Mouse (Mus musculus) limb, embryonic 12.5 days (tissue): ENCODE data around the gene Rdm1. TPM values are rescaled to one million over a fixed set of nuclear protein-coding genes. Genes with fewer than 3 reads are reported as not detected.
"Not testable (repeated sequence)": the region's sequence is repeated elsewhere in the genome, so short reads cannot be mapped to it uniquely, and the experiment has no call there.

ENCODE experiments used
- ATAC-seq: fragments of 200-750 bp; cut with Nextera tagmentation; 2 replicates; pipeline ENCODE4 v1.8.0; 2017; ENCODE audit warnings: low read depth, moderate TSS enrichment; ENCODE audit not compliant: insufficient number of reproducible peaks, insufficient read depth, low FRiP score, low TSS enrichment
- H3K27ac ChIP-seq: fragments of 300-500 bp; sonication (generic); 2 replicates; pipeline ENCODE4 v1.5.1; 2016; ENCODE audit warnings: mild to moderate bottlenecking, moderate library complexity
- H3K27me3 ChIP-seq: fragments of 300-500 bp; sonication (generic); 2 replicates; pipeline ENCODE4 v1.6.1; 2016; ENCODE audit warnings: mild to moderate bottlenecking, moderate library complexity
- H3K36me3 ChIP-seq: fragments of 300-500 bp; sonication (generic); 2 replicates; pipeline ENCODE4 v1.6.1; 2016; ENCODE audit warnings: mild to moderate bottlenecking, moderate library complexity
- H3K4me1 ChIP-seq: fragments of 300-500 bp; sonication (generic); replicated peaks from 2 replicates; pipeline ENCODE4 v1.6.1; 2016
- H3K4me2 ChIP-seq: fragments of 300-500 bp; sonication (generic); 2 replicates; pipeline ENCODE4 v1.6.1; 2016; ENCODE audit warnings: mild to moderate bottlenecking, moderate library complexity
- H3K4me3 ChIP-seq: fragments of 300-500 bp; sonication (generic); replicated peaks from 2 replicates; pipeline ENCODE4 v1.5.1; 2016; ENCODE audit warnings: mild to moderate bottlenecking
- H3K9ac ChIP-seq: fragments of 300-500 bp; sonication (generic); replicated peaks from 2 replicates; pipeline ENCODE4 v1.6.1; 2016; ENCODE audit warnings: mild to moderate bottlenecking, moderate library complexity
- H3K9me3 ChIP-seq: fragments of 300-500 bp; sonication (generic); 2 replicates; pipeline ENCODE4 v1.6.1; 2016; ENCODE audit warnings: mild to moderate bottlenecking, moderate library complexity
- WGBS: fragments of 180-500 bp; shearing (Covaris S2); methylation state at CpG from one replicate; pipeline ENCODE4 v1.1.7; 2016; 5-methylcytosine and 5-hydroxymethylcytosine counted together
- polyA plus RNA-seq: library from polyadenylated mRNA; unstranded; fragments of >200 nt; fragmentation: Nextera tagmentation; extraction: Ambion mirVana; gene quantifications from 2 replicates; pipeline ENCODE4 v1.2.1, GENCODE M21; 2016

Rdm1 gene
- polyA plus RNA-seq, 1 experiment from 2014 or later, result 37.8 TPM

- Histone ChIP-seq H3K9ac (no peak within 1 kb of the TSS), H3K4me3 (no peak within 1 kb of the TSS), H3K9me3 (no peaks in the 10 kb centered on the region), H3K27ac (no peak within 1 kb of the TSS), H3K36me3 (no peaks in the 10 kb centered on the region), H3K27me3 (no peaks in the 10 kb centered on the region), H3K4me2 (no peak within 1 kb of the TSS), H3K4me1 (0 out of 2 replicates have a peak, but pooled peaks cover under 1% of the 10 kb centered on the region)
- 77% methylated on average over 6 of the region's 6 CpGs for WGBS
- no peak for ATAC-seq
Measured at GRCm38 (mm10) chr11:101599156-101599555, 27.8 kb upstream of the Rdm1 start, which contains the start of gene Gm11634. Gm11634 (minus strand) TSS chr11:101599256.

- no peak overlapping the region for H3K4me3 ChIP-seq
- H3K9me3 ChIP-seq, result no peaks in the 10 kb centered on the region
- no peak overlapping the region for H3K4me2 ChIP-seq
- 14% methylated on average over 3 of the region's 3 CpGs for WGBS
- no peaks in the 10 kb centered on the region for H3K27me3 ChIP-seq
- no peak overlapping the region for H3K9ac ChIP-seq
- ATAC-seq, result no peak
- H3K4me1 ChIP-seq, result 0 out of 2 replicates have a peak, but pooled peaks cover 4% of the 10 kb centered on the region
- H3K36me3 ChIP-seq, result no peaks in the 10 kb centered on the region
- no peak overlapping the region for H3K27ac ChIP-seq
Measured at GRCm38 (mm10) chr11:101602491-101602890, 24.5 kb upstream of the Rdm1 start.

- Histone ChIP-seq H3K27ac (no peak overlapping the region), H3K4me1 (0 out of 2 replicates have a peak, but pooled peaks cover 4% of the 10 kb centered on the region), H3K4me3 (peak overlapping the region; percentile 31), H3K9ac (no peak overlapping the region), H3K27me3 (no peaks in the 10 kb centered on the region), H3K9me3 (no peaks in the 10 kb centered on the region), H3K4me2 (peak overlapping the region; percentile 53), H3K36me3 (no peaks in the 10 kb centered on the region)
- WGBS, result 3% methylated on average over 3 of the region's 3 CpGs
- ATAC-seq, result no peak
Measured at GRCm38 (mm10) chr11:101604116-101604515, 22.9 kb upstream of the Rdm1 start.

GRCm38 (mm10) chr11:101604531-101605453 lies 22.2 kb upstream of the Rdm1 start:
- ATAC-seq, result peak; percentile 66
- Histone ChIP-seq H3K27ac (peak overlapping the region; percentile 50; the same call in 1 of the 2 replicates), H3K4me3 (peak overlapping the region; percentile 31), H3K4me2 (peak overlapping the region; percentile 53)
- H3K36me3 ChIP-seq, H3K4me1 ChIP-seq, H3K9ac ChIP-seq, H3K9me3 ChIP-seq, H3K27me3 ChIP-seq: not testable (repeated sequence)
- 2% methylated on average over 30 of the region's 30 CpGs for WGBS

- ATAC-seq, H3K9ac ChIP-seq: not testable (repeated sequence)
Measured at GRCm38 (mm10) chr11:101607134-101607533, 19.9 kb upstream of the Rdm1 start.

GRCm38 (mm10) chr11:101610445-101610844 lies 16.6 kb upstream of the Rdm1 start:
- H3K9me3 ChIP-seq, result no peaks in the 10 kb centered on the region
- no peak overlapping the region for H3K9ac ChIP-seq
- WGBS, result 36% methylated on average over 11 of the region's 11 CpGs
- no peak overlapping the region for H3K4me3 ChIP-seq
- ATAC-seq, result no peak
- no peaks in the 10 kb centered on the region for H3K27me3 ChIP-seq
- H3K4me1 ChIP-seq, result peaks cover 6% of the 10 kb centered on the region
- H3K27ac ChIP-seq, result no peak overlapping the region
- no peaks in the 10 kb centered on the region for H3K36me3 ChIP-seq
- no peak overlapping the region for H3K4me2 ChIP-seq

More at GRCm38 (mm10) chr11:101607134-101607533, 19.9 kb upstream of the Rdm1 start:
- WGBS, result 96% methylated on average over 4 of the region's 4 CpGs
- not testable (repeated sequence) for H3K4me3 ChIP-seq, H3K36me3 ChIP-seq, H3K27ac ChIP-seq, H3K9me3 ChIP-seq, H3K27me3 ChIP-seq, H3K4me2 ChIP-seq
- H3K4me1 ChIP-seq, result peaks cover 10% of the 10 kb centered on the region

GRCm38 (mm10) chr11:101613596-101613995 lies 13.4 kb upstream of the Rdm1 start:
- 71% methylated on average over 6 of the region's 6 CpGs for WGBS
- no peaks in the 10 kb centered on the region for H3K27me3 ChIP-seq
- peaks cover 23% of the 10 kb centered on the region for H3K4me1 ChIP-seq
- no peaks in the 10 kb centered on the region for H3K36me3 ChIP-seq
- H3K4me3 ChIP-seq, result no peak overlapping the region
- no peak overlapping the region for H3K4me2 ChIP-seq
- no peak overlapping the region for H3K9ac ChIP-seq
- no peaks in the 10 kb centered on the region for H3K9me3 ChIP-seq
- no peak for ATAC-seq
- no peak overlapping the region for H3K27ac ChIP-seq

- Histone ChIP-seq H3K4me2 (no peak overlapping the region), H3K4me3 (no peak overlapping the region), H3K27ac (no peak overlapping the region), H3K4me1 (peaks cover 23% of the 10 kb centered on the region), H3K9ac (no peak overlapping the region), H3K9me3 (no peaks in the 10 kb centered on the region), H3K27me3 (no peaks in the 10 kb centered on the region), H3K36me3 (no peaks in the 10 kb centered on the region)
- no peak for ATAC-seq
- 78% methylated on average over 4 of the region's 4 CpGs for WGBS
Measured at GRCm38 (mm10) chr11:101614116-101614515, 12.9 kb upstream of the Rdm1 start.

- no peaks in the 10 kb centered on the region for H3K36me3 ChIP-seq
- no peak overlapping the region for H3K4me3 ChIP-seq
- H3K9ac ChIP-seq, result no peak overlapping the region
- H3K9me3 ChIP-seq, result no peaks in the 10 kb centered on the region
- ATAC-seq, result no peak
- H3K27ac ChIP-seq, result no peak overlapping the region
- WGBS, result 78% methylated on average over 6 of the region's 6 CpGs
- H3K4me1 ChIP-seq, result peaks cover 22% of the 10 kb centered on the region
- H3K4me2 ChIP-seq, result no peak overlapping the region
- no peaks in the 10 kb centered on the region for H3K27me3 ChIP-seq
Measured at GRCm38 (mm10) chr11:101615380-101615779, 11.6 kb upstream of the Rdm1 start.

- H3K27ac ChIP-seq, result no peak overlapping the region
- no peak overlapping the region for H3K4me3 ChIP-seq
- H3K27me3 ChIP-seq, result no peaks in the 10 kb centered on the region
- peaks cover 17% of the 10 kb centered on the region for H3K4me1 ChIP-seq
- no peaks in the 10 kb centered on the region for H3K36me3 ChIP-seq
- no peak overlapping the region for H3K9ac ChIP-seq
- no peak for ATAC-seq
- 90% methylated on average over 8 of the region's 8 CpGs for WGBS
- no peak overlapping the region for H3K4me2 ChIP-seq
- no peaks in the 10 kb centered on the region for H3K9me3 ChIP-seq
Measured at GRCm38 (mm10) chr11:101616104-101616503, 10.9 kb upstream of the Rdm1 start.

GRCm38 (mm10) chr11:101616948-101617767 lies 9.8 kb upstream of the Rdm1 start:
- H3K27ac ChIP-seq, result no peak overlapping the region
- ATAC-seq, result no peak
- no peaks in the 10 kb centered on the region for H3K27me3 ChIP-seq
- 0 out of 2 replicates have a peak overlapping the region, but pooled peaks have one; percentile 8 for H3K4me3 ChIP-seq
- H3K4me2 ChIP-seq, result peak overlapping the region; percentile 37
- H3K36me3 ChIP-seq, result no peaks in the 10 kb centered on the region
- no peaks in the 10 kb centered on the region for H3K9me3 ChIP-seq
- WGBS, result 22% methylated on average over 18 of the region's 18 CpGs
- H3K9ac ChIP-seq, result peak overlapping the region; percentile 19; the same call in 1 of the 2 replicates
- peaks cover 17% of the 10 kb centered on the region for H3K4me1 ChIP-seq
